Mouse (Mus musculus) CH12.LX (cell line): ENCODE data around the gene Cant1.

ENCODE experiments used
- BHLHE40 ChIP-seq: IDR thresholded peaks from 2 replicates; pipeline ENCODE4 v1.6.1; 2011; ENCODE audit warnings: mild to moderate bottlenecking, low read depth, low read length, improper control_type of control experiment
- CHD2 ChIP-seq: IDR thresholded peaks from 2 replicates; pipeline ENCODE4 v1.6.1; 2011; ENCODE audit warnings: low read length, improper control_type of control experiment
- CTCF ChIP-seq, 2 experiments: IDR thresholded peaks in 1 of 2; conservative IDR thresholded peaks in 1 of 2; 2 replicates each; pipeline ENCODE4 v1.5.1; 2011 to 2012; ENCODE audit warnings: low read depth in 2 of 2, low read length in 2 of 2, improper control_type of control experiment in 1 of 2, inconsistent platforms in 1 of 2, mild to moderate bottlenecking in 1 of 2, moderate library complexity in 1 of 2
- EP300 ChIP-seq: IDR thresholded peaks from 2 replicates; pipeline ENCODE4 v1.6.1; 2011; ENCODE audit warnings: low read length, improper control_type of control experiment
- ETS1 ChIP-seq: conservative IDR thresholded peaks from 2 replicates; pipeline ENCODE4 v1.6.1; 2012; ENCODE audit warnings: low read depth, mild to moderate bottlenecking, inconsistent platforms, low read length, improper control_type of control experiment, moderate library complexity
- MAFK ChIP-seq: IDR thresholded peaks from 2 replicates; pipeline ENCODE4 v1.6.1; 2011; ENCODE audit warnings: low read length, improper control_type of control experiment; ENCODE audit not compliant: insufficient replicate concordance
- POLR2A ChIP-seq: IDR thresholded peaks from 2 replicates; pipeline ENCODE4 v1.6.1; 2011; ENCODE audit warnings: low read depth, mild to moderate bottlenecking, improper control_type of control experiment, low read length
- POLR2AphosphoS2 ChIP-seq: IDR thresholded peaks from 2 replicates; pipeline ENCODE4 v1.6.1; 2011; ENCODE audit warnings: low read depth, low read length, improper control_type of control experiment
- TBP ChIP-seq: conservative IDR thresholded peaks from 2 replicates; pipeline ENCODE4 v1.6.1; 2011; ENCODE audit warnings: low read depth, low read length, improper control_type of control experiment
- TCF12 ChIP-seq: IDR thresholded peaks from 2 replicates; pipeline ENCODE4 v1.6.1; 2014; ENCODE audit warnings: low read depth, mild to moderate bottlenecking, inconsistent platforms, low read length, improper control_type of control experiment
- USF1 ChIP-seq: IDR thresholded peaks from 2 replicates; pipeline ENCODE4 v1.6.1; 2014; ENCODE audit warnings: low read depth, mild to moderate bottlenecking, inconsistent platforms, low read length, improper control_type of control experiment
- ZC3H11A ChIP-seq: IDR thresholded peaks from 2 replicates; pipeline ENCODE4 v1.6.1; 2012; ENCODE audit warnings: low read depth, mild to moderate bottlenecking, inconsistent platforms, low read length, improper control_type of control experiment
- ZMIZ1 ChIP-seq: IDR thresholded peaks from 2 replicates; pipeline ENCODE4 v1.6.1; 2012; ENCODE audit warnings: low read depth, mild to moderate bottlenecking, inconsistent platforms, low read length, improper control_type of control experiment
- ZNF384 ChIP-seq: IDR thresholded peaks from 2 replicates; pipeline ENCODE4 v1.6.1; 2012; ENCODE audit warnings: low read depth, low read length, improper control_type of control experiment, inconsistent platforms

GRCm38 (mm10) chr11:118427986-118428385 is 9.1 kb upstream of the Cant1 start, which contains the start of gene C1qtnf1:
- TF ChIP-seq POLR2A (no peak), ZMIZ1 (no peak), POLR2AphosphoS2 (no peak), BHLHE40 (no peak), MAFK (no peak), ETS1 (no peak), TBP (no peak), CTCF (conservative IDR thresholded peaks at IDR 0.05 in 1 of 2, IDR thresholded peaks at IDR 0.05 in 1 of 2; ENCODE audit: low read depth in 2 of 2, low read length in 2 of 2) (no peak), TCF12 (no peak), ZNF384 (no peak), CHD2 (no peak), USF1 (no peak), EP300 (no peak), ZC3H11A (no peak)
